Mouse (Mus musculus) left cerebral cortex, postnatal 25 days (tissue): ENCODE measurements around the gene Bmpr1b. TPM values are rescaled to one million over a fixed set of nuclear protein-coding genes. Genes with fewer than 3 reads are reported as not detected.

Experiments
- DNase-seq, 2 experiments: peaks; one replicate each; pipeline ENCODE4 v3.0.0; 2022; ENCODE audit warnings: low spot score in 2 of 2, mixed read lengths in 1 of 2
- intact Hi-C: fragments of 180-260 bp; cut with DNase I; formaldehyde crosslinking; loops from one replicate; pipeline ENCODE4 v1.15.1; 2025
- total RNA-seq, 2 experiments: library from RNA; stranded (reverse); gene quantifications; 2 replicates each; pipeline ENCODE4 v1.2.3; 2021

Bmpr1b gene
- total RNA-seq, 2 experiments from 2014 or later: 15.1 to 17.9 TPM

GRCm38 (mm10) chr3:142049093-142049492 is 120.1 kb downstream of the Bmpr1b start:
- no peak for DNase-seq
- intact Hi-C loops: no loop called here

GRCm38 (mm10) chr3:142048493-142048892 is 120.7 kb downstream of the Bmpr1b start:
- intact Hi-C loops: no loop called here
- DNase-seq: no peak

- intact Hi-C loops: no loop called here
- no peak for DNase-seq
Measured at GRCm38 (mm10) chr3:142043463-142043862, 125.8 kb downstream of the Bmpr1b start.

- DNase-seq: no peak
- intact Hi-C loops: no loop called here
Measured at GRCm38 (mm10) chr3:142043006-142043405, 126.2 kb downstream of the Bmpr1b start.

- peak in 1 of 2 experiments; percentile 57 for DNase-seq
- intact Hi-C loops: no loop called here
Measured at GRCm38 (mm10) chr3:142040345-142040744, 128.9 kb downstream of the Bmpr1b start.

- intact Hi-C loops: loop anchor here (5.0 kb wide), 1 partner anchor 292 kb away; no protein-coding TSS in a partner anchor
- DNase-seq: no peak
Measured at GRCm38 (mm10) chr3:142034160-142034559, 135.1 kb downstream of the Bmpr1b start.

GRCm38 (mm10) chr3:142019716-142020115 is 149.5 kb downstream of the Bmpr1b start:
- intact Hi-C loops: no loop called here
- no peak for DNase-seq

- DNase-seq: no peak
- intact Hi-C loops: no loop called here
Measured at GRCm38 (mm10) chr3:141984548-141984947, 184.7 kb downstream of the Bmpr1b start.

GRCm38 (mm10) chr3:141981613-141982432 is 187.4 kb downstream of the Bmpr1b start:
- peak; percentile 6 to 10 for DNase-seq

GRCm38 (mm10) chr3:141966244-141966643 is 203.0 kb downstream of the Bmpr1b start:
- DNase-seq: no peak
- intact Hi-C loops: no loop called here

More at GRCm38 (mm10) chr3:141981613-141982432, 187.4 kb downstream of the Bmpr1b start:
- intact Hi-C loops: no loop called here

GRCm38 (mm10) chr3:141952931-141953330 is 216.3 kb downstream of the Bmpr1b start:
- intact Hi-C loops: no loop called here
- no peak for DNase-seq

GRCm38 (mm10) chr3:141950642-141951041 is 218.6 kb downstream of the Bmpr1b start:
- intact Hi-C loops: no loop called here
- DNase-seq: no peak

- no peak for DNase-seq
- intact Hi-C loops: no loop called here
Measured at GRCm38 (mm10) chr3:141948506-141948905, 220.7 kb downstream of the Bmpr1b start.

- no peak for DNase-seq
- intact Hi-C loops: no loop called here
Measured at GRCm38 (mm10) chr3:141948096-141948495, 221.1 kb downstream of the Bmpr1b start.

GRCm38 (mm10) chr3:141946846-141947245 is 222.4 kb downstream of the Bmpr1b start:
- intact Hi-C loops: no loop called here
- DNase-seq: no peak

GRCm38 (mm10) chr3:141943317-141943742 is 225.9 kb downstream of the Bmpr1b start:
- no peak for DNase-seq
- intact Hi-C loops: no loop called here

GRCm38 (mm10) chr3:141940207-141940606 is 229.0 kb downstream of the Bmpr1b start:
- DNase-seq: no peak
- intact Hi-C loops: no loop called here

GRCm38 (mm10) chr3:141936594-141937272 is 232.5 kb downstream of the Bmpr1b start:
- peak in 1 of 2 experiments; percentile 14 for DNase-seq
- intact Hi-C loops: no loop called here

GRCm38 (mm10) chr3:141932956-141933355 is 236.3 kb downstream of the Bmpr1b start:
- peak; percentile 12 to 47 for DNase-seq
- intact Hi-C loops: no loop called here

- peak in 1 of 2 experiments; percentile 23 for DNase-seq
Measured at GRCm38 (mm10) chr3:141931372-141932092, 237.7 kb downstream of the Bmpr1b start.

More at GRCm38 (mm10) chr3:141931372-141932092, 237.7 kb downstream of the Bmpr1b start:
- intact Hi-C loops: no loop called here
